Mouse (Mus musculus) neural tube, embryonic 13.5 days (tissue): ENCODE results near the gene Xpnpep2. TPM values are rescaled to one million over a fixed set of nuclear protein-coding genes. Genes with fewer than 3 reads are reported as not detected.

Source experiments
- ATAC-seq: fragments of 200-750 bp; cut with Nextera tagmentation; 2 replicates; pipeline ENCODE4 v1.8.0; 2017; ENCODE audit warnings: low read depth, mild to moderate bottlenecking, moderate TSS enrichment, moderate library complexity
- H3K27ac ChIP-seq: fragments of 300-500 bp; sonication (generic); replicated peaks from 2 replicates; pipeline ENCODE4 v1.5.1; 2015; ENCODE audit warnings: moderate library complexity, mild to moderate bottlenecking, inconsistent platforms
- H3K27me3 ChIP-seq: fragments of 300-500 bp; sonication (generic); 2 replicates; pipeline ENCODE4 v1.6.1; 2015; ENCODE audit warnings: mild to moderate bottlenecking, inconsistent platforms
- H3K36me3 ChIP-seq: fragments of 300-500 bp; sonication (generic); 2 replicates; pipeline ENCODE4 v1.6.1; 2015; ENCODE audit warnings: mild to moderate bottlenecking, inconsistent platforms
- H3K4me1 ChIP-seq: fragments of 300-500 bp; sonication (generic); replicated peaks from 2 replicates; pipeline ENCODE4 v1.6.1; 2015; ENCODE audit warnings: inconsistent platforms
- H3K4me2 ChIP-seq: fragments of 300-500 bp; sonication (generic); 2 replicates; pipeline ENCODE4 v1.6.1; 2015; ENCODE audit warnings: inconsistent platforms, mild to moderate bottlenecking, moderate library complexity
- H3K4me3 ChIP-seq: fragments of 300-500 bp; sonication (generic); 2 replicates; pipeline ENCODE4 v1.5.1; 2015; ENCODE audit warnings: mild to moderate bottlenecking, inconsistent platforms
- H3K9ac ChIP-seq: fragments of 300-500 bp; sonication (generic); 2 replicates; pipeline ENCODE4 v1.6.1; 2015; ENCODE audit warnings: moderate library complexity, mild to moderate bottlenecking, inconsistent platforms
- H3K9me3 ChIP-seq: fragments of 300-500 bp; sonication (generic); 2 replicates; pipeline ENCODE4 v1.6.1; 2016; ENCODE audit warnings: inconsistent platforms
- WGBS: fragments of 180-500 bp; shearing (Covaris S2); methylation state at CpG from one replicate; pipeline ENCODE4 v1.1.7; 2015; 5-methylcytosine and 5-hydroxymethylcytosine counted together
- polyA plus RNA-seq: library from polyadenylated mRNA; unstranded; fragments of >200 nt; fragmentation: Nextera tagmentation; extraction: Ambion mirVana; gene quantifications from 2 replicates; pipeline ENCODE4 v1.2.1, GENCODE M21; 2015

Xpnpep2 gene
- polyA plus RNA-seq, 1 experiment from 2014 or later = 1.0 TPM

DNA sequence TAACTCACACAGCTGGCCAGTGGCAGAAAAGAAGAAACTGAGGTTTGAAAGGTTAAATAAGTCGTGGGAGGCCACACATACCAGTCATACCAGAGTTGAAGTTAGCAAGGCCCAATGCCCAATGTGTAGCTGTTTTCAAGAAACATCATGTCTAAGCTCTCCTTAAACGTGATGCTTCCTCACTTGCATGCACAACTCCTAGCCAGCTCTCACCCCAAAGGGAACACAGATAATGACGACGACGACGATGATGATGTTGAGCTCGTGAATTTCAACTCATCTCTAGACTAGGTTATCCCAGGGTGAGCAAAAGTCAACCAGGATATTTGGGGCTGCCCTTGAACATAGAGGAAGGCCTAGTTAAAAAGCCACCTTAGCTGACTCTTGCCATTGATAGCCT, 43.6 kb downstream of the Xpnpep2 start:
- no peak for ATAC-seq

DNA sequence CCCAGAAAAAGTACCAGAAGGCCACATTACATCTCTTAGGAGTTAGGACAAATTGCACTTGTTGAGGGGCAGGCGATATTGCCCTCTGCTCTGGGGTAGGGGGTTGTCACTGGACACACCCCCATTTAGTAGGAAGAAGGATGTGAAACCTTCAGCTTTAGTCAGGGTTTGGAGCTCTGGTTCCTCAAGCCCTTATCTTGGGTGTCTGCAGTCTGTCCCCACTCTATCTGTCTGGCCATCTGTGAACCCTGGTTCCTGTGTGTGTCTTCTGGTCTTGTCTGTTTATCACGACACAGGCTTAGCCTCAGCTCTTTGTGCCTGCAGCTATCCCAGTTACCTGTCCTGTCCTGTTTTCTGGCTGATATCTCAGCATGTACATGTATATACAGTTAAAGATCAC, 44.9 kb downstream of the Xpnpep2 start:
- Histone ChIP-seq H3K4me2 (no peak overlapping the region), H3K9ac (no peak overlapping the region), H3K4me3 (no peak overlapping the region), H3K27me3 (no peaks in the 10 kb centered on the region), H3K9me3 (no peaks in the 10 kb centered on the region), H3K4me1 (no peaks in the 10 kb centered on the region), H3K36me3 (no peaks in the 10 kb centered on the region), H3K27ac (no peak overlapping the region)
- ATAC-seq = no peak
- 86% methylated on average over 2 of the region's 2 CpGs for WGBS

More for the DNA sequence above, 43.6 kb downstream of the Xpnpep2 start:
- WGBS = 82% methylated on average over 7 of the region's 7 CpGs
- H3K36me3 ChIP-seq = no peaks in the 10 kb centered on the region
- H3K9me3 ChIP-seq = no peaks in the 10 kb centered on the region
- no peaks in the 10 kb centered on the region for H3K4me1 ChIP-seq
- no peak overlapping the region for H3K4me3 ChIP-seq
- no peak overlapping the region for H3K27ac ChIP-seq
- no peaks in the 10 kb centered on the region for H3K27me3 ChIP-seq
- no peak overlapping the region for H3K4me2 ChIP-seq
- H3K9ac ChIP-seq = no peak overlapping the region

DNA sequence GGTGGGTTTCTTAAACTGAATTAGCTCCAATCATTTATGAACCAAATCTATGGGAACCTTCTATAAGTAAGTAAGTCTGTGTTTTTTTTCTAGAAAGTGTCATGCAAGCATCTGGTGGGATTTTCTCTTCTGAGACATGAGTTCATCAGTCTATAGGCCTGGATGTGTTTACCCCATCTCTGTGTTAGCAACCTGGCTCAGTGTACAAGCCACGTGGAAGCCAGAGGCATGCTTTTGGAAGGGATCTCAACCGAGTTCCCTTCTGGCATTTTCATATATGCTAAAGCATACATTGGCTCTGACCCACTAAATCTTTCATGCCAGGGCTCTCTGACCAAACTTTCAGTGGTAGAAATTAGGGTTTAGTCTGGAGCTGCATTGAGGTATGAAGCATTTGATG, 45.4 kb downstream of the Xpnpep2 start:
- Histone ChIP-seq H3K27ac (no peak overlapping the region), H3K4me3 (no peak overlapping the region), H3K4me2 (no peak overlapping the region), H3K4me1 (no peaks in the 10 kb centered on the region), H3K36me3 (no peaks in the 10 kb centered on the region), H3K9ac (no peak overlapping the region), H3K9me3 (no peaks in the 10 kb centered on the region), H3K27me3 (no peaks in the 10 kb centered on the region)
- 75% methylated on average over 2 of the region's 2 CpGs for WGBS
- ATAC-seq = no peak

DNA sequence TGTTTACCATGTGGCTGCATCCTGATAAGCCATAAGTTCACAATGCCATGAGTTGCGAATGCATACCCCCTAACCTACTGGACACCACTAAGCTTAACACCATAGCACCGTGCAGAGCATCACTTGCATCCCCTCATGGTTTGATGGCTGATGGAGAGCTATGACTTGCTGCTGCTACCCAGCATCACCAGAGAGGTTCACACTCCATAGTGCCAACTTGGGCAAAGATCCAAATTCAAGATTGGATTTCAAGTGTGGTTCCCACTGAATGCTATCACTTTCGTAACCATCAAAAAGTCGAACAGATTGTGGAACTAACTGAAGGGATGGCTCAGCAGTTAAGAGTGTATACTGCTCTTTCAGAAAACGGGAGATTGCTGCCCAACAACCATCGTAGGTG, 47.0 kb downstream of the Xpnpep2 start:
- Histone ChIP-seq H3K9me3 (no peaks in the 10 kb centered on the region), H3K4me1 (no peaks in the 10 kb centered on the region), H3K9ac (no peak overlapping the region), H3K36me3 (no peaks in the 10 kb centered on the region), H3K4me3 (no peak overlapping the region), H3K4me2 (no peak overlapping the region), H3K27me3 (no peaks in the 10 kb centered on the region), H3K27ac (no peak overlapping the region)
- WGBS = 87% methylated on average over 6 of the region's 6 CpGs
- no peak for ATAC-seq

DNA sequence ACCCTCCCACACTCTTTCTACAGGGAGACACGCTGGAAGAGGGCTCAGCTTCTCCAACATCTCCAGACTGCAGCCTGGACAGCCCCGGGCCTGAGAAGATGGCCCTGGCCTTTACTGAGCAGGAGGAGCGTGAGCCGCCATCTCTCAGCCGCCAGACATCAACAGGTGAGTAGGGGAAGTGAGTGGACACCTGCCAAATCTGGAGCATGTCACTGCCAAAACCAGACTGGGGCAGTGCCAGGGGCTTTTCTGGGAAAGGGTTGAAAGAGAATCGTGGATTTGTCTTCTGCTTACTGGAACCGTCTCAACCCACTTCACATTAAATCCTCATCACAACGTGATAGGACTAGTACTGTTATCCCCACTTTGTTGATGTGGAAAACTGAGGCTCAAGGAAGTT, 48.9 kb downstream of the Xpnpep2 start:
- H3K4me2 ChIP-seq = no peak overlapping the region
- no peak overlapping the region for H3K27ac ChIP-seq
- WGBS = 91% methylated on average over 8 of the region's 8 CpGs
- H3K9me3 ChIP-seq = no peaks in the 10 kb centered on the region
- H3K9ac ChIP-seq = no peak overlapping the region
- H3K36me3 ChIP-seq = no peaks in the 10 kb centered on the region
- no peaks in the 10 kb centered on the region for H3K27me3 ChIP-seq
- no peaks in the 10 kb centered on the region for H3K4me1 ChIP-seq
- H3K4me3 ChIP-seq = no peak overlapping the region
- ATAC-seq = no peak

DNA sequence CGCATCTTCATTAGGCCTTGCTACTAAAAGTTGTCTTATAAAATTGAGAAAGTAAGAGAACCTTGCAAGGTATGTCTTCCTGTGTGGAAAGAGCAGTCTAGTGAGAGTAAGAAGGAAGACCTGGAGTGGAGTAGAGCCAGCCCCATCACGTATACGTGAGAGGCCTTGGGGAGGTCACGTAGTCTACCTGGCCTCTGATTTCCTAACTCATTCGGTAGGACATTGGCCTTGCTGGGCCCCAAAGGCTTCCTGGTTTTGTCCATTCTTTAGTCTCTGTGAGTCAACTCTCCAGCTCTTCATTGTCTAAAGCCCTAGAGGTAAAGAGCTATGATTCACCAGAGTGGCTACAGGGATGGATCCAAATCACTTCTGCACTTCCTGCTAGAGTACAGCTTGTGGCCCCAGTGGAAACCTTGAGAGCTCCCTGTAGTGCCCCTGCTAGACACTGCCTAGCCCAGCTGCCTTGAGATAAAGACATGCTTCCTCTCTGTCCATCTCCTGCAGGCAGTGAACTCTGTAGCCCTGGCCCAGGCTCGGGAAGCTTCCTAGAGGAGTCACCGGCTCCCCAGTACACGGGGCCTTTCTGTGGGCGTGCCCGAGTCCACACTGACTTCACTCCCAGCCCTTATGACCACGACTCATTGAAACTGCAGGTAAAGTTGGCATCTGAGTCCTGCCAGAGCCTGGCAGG, 49.8 kb downstream of the Xpnpep2 start:
- WGBS = 89% methylated on average over 11 of the region's 11 CpGs

DNA sequence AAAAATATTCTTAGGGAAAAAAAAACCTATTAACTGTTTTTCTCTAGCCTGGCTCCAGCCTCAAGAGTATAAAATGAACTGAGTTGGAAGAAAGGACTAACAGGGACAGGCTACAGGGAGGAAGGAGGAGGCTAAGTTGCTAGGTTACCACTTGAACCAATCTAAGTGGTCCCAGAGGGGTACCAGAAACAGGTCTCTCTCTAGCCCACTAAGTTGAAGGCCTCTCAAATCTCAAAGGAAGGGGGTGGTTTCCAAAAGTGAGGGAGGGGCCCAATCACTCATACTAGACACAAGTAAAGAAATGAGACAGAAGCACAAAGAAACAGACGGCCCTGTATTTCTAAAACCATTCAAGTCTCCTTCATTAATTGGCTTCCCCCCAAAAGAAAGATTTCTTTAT, 61.4 kb downstream of the Xpnpep2 start:
- 23% methylated on average over 1 of the region's 1 CpGs for WGBS
- ATAC-seq = no peak

More for the DNA sequence above, 49.8 kb downstream of the Xpnpep2 start:
- Histone ChIP-seq H3K4me3 (no peak overlapping the region), H3K9me3 (no peaks in the 10 kb centered on the region), H3K4me1 (no peaks in the 10 kb centered on the region), H3K36me3 (no peaks in the 10 kb centered on the region), H3K27ac (no peak overlapping the region), H3K4me2 (no peak overlapping the region), H3K9ac (no peak overlapping the region), H3K27me3 (no peaks in the 10 kb centered on the region)
- ATAC-seq = no peak

DNA sequence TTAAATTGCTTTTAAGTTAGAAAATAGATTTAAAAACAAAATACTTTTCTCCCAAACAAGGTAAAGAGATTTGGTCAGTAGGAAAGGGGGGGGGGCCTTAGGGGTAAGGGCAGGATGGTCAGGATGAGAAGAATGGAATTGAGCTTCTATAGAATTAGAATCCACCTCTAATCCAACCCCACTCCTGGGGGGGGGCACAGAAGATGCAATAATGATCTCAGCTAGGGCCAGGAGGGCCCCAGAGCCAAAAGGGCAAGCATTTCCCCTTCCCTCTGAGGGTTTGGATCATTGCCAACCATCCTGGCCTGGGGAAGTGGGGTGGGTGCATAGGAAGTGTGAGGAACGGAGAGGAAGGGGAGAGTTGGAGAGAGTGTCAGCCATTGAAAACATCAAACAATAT, 61.8 kb downstream of the Xpnpep2 start:
- ATAC-seq = no peak
- 43% methylated on average over 1 of the region's 1 CpGs for WGBS

More for the DNA sequence above, 61.4 kb downstream of the Xpnpep2 start:
- no peaks in the 10 kb centered on the region for H3K9me3 ChIP-seq
- H3K9ac ChIP-seq = no peak overlapping the region
- no peaks in the 10 kb centered on the region for H3K4me1 ChIP-seq
- H3K4me2 ChIP-seq = no peak overlapping the region
- no peak overlapping the region for H3K4me3 ChIP-seq
- no peak overlapping the region for H3K27ac ChIP-seq
- H3K36me3 ChIP-seq = peaks cover 3% of the 10 kb centered on the region; the same call in 1 of the 2 replicates
- no peaks in the 10 kb centered on the region for H3K27me3 ChIP-seq

DNA sequence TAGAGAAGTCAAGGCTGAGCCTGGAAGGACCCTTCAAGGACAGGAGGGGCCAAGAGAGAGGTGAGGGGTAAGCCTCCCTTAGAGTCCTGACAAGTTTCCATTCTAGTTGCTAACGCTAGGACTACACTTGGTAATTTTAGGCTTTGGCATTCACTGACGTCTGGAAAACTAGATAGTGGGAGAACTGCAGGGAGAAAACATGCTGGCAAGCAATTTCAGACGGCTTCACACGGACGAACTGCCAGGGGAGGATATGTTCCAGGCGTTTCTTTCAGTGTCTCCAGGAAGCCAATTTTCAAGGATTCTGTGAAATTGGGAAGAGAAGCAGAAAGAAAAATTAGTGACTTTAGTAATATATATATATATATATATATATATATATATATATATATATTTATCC, 73.3 kb downstream of the Xpnpep2 start:
- no peak overlapping the region for H3K27ac ChIP-seq
- no peaks in the 10 kb centered on the region for H3K4me1 ChIP-seq
- no peak for ATAC-seq
- H3K4me3 ChIP-seq = no peak overlapping the region
- no peaks in the 10 kb centered on the region for H3K27me3 ChIP-seq
- H3K36me3 ChIP-seq = peaks cover 20% of the 10 kb centered on the region
- 82% methylated on average over 6 of the region's 6 CpGs for WGBS
- H3K4me2 ChIP-seq = no peak overlapping the region
- H3K9me3 ChIP-seq = no peaks in the 10 kb centered on the region
- H3K9ac ChIP-seq = no peak overlapping the region

More for the DNA sequence above, 61.8 kb downstream of the Xpnpep2 start:
- no peak overlapping the region for H3K27ac ChIP-seq
- no peak overlapping the region for H3K4me2 ChIP-seq
- peaks cover 4% of the 10 kb centered on the region; the same call in 1 of the 2 replicates for H3K36me3 ChIP-seq
- H3K9ac ChIP-seq = no peak overlapping the region
- no peaks in the 10 kb centered on the region for H3K27me3 ChIP-seq
- H3K9me3 ChIP-seq = no peaks in the 10 kb centered on the region
- H3K4me3 ChIP-seq = no peak overlapping the region
- H3K4me1 ChIP-seq = no peaks in the 10 kb centered on the region

DNA sequence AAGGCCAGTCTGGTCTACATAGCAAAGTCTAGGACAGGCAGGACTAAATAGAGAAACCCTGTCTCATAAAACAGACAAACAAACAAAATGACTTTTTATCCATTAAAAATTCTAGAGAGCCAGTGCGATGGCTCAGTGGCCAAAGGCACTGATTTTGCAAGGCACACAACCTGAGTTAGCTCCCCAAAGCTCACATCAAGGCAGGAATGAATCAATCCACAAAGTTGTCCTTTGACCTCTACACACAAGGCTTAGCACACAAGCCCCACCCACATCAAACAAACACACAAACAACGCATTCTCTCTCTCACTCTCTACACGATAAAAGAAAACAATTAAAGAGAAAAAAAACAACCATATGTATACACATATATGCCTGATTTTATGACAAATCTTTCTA, 76.2 kb downstream of the Xpnpep2 start:
- H3K4me1 ChIP-seq = no peaks in the 10 kb centered on the region
- 82% methylated on average over 3 of the region's 3 CpGs for WGBS

More for the DNA sequence above, 76.2 kb downstream of the Xpnpep2 start:
- H3K9me3 ChIP-seq = no peaks in the 10 kb centered on the region
- H3K4me3 ChIP-seq = no peak overlapping the region
- ATAC-seq = no peak
- H3K27ac ChIP-seq = no peak overlapping the region
- peaks cover 12% of the 10 kb centered on the region for H3K36me3 ChIP-seq
- H3K4me2 ChIP-seq = no peak overlapping the region
- no peaks in the 10 kb centered on the region for H3K27me3 ChIP-seq
- H3K9ac ChIP-seq = no peak overlapping the region

Other genes starting within 250 kb of the Xpnpep2 start
- 30.3 and 35.4 TPM in 2 replicates for gene Smarca1, start 215.8 kb upstream of the Xpnpep2 start, polyA plus RNA-seq
- 26.5 and 27.0 TPM in 2 replicates for gene Ocrl, start 196.3 kb upstream of the Xpnpep2 start, polyA plus RNA-seq
- 2.6 and 3.5 TPM in 2 replicates for gene Apln, start 73.9 kb upstream of the Xpnpep2 start, polyA plus RNA-seq
- 1.1 and 1.4 TPM in 2 replicates for gene Sash3, start 37.7 kb downstream of the Xpnpep2 start, polyA plus RNA-seq
- 8.0 and 10.5 TPM in 2 replicates for gene Zdhhc9, start 100.2 kb downstream of the Xpnpep2 start, polyA plus RNA-seq
- 17.9 and 18.9 TPM in 2 replicates for gene Utp14a, start 148.1 kb downstream of the Xpnpep2 start, polyA plus RNA-seq
- gene Bcorl1, start 232.6 kb downstream of the Xpnpep2 start, polyA plus RNA-seq = 5.8 and 7.8 TPM in 2 replicates